Mouse (Mus musculus) small intestine, adult 2 months (tissue): ENCODE results near the gene Klhl2.

Experiments used
- CTCF ChIP-seq: fragments of 200-500 bp; IDR thresholded peaks from 2 replicates; pipeline ENCODE4 v1.5.1; 2012; ENCODE audit warnings: low read depth, mild to moderate bottlenecking, control low read depth, inconsistent platforms, low read length, moderate library complexity, mixed read lengths; ENCODE audit not compliant: insufficient replicate concordance, insufficient read length; ENCODE audit errors: extremely low read depth
- POLR2A ChIP-seq: fragments of 200-500 bp; IDR thresholded peaks from 2 replicates; pipeline ENCODE4 v1.6.1; 2012; ENCODE audit warnings: low read depth, mild to moderate bottlenecking, control low read depth, inconsistent platforms, low read length, moderate library complexity

DNA sequence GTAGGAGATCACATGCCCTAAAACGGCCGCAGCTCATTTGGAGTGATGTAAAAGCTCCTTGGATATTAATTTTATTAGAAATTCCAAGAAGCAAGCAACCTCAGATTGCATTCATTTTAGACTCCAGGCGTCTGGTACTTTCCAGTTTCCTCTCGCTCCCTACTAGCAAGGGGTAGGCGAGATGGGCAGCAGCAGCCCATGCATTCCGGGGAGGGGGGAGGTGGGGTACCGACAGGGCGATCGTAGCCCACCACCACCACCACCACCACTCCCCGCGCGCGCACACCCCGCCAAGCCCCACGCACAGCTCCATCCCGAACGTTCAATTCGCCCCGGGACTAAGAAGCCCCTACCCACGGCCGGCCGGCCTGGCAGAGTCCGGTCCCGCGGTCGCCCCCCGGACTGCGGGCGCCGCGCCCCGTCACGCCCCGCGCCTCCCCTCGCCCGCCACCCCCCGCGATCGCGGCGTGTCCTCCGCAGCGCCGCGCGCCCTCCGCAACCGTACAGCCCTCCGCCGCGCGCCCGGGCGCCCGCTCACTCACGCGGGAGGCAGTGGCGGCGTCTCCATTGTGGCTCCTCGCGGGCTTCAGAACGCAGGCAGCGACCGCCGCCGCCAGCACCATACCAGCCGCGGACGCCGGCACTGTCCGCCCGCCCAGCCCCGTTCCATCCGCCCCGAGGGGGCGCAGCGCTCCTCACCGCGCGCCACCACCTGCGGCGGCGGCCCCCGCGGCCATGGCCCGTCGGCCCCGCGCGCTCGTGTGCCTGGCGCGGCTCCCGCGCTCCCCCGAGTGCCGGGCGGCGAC, 523 bp downstream of the Klhl2 start:
- TF ChIP-seq CTCF: no peak
- no peak for TF ChIP-seq POLR2A
